Mouse (Mus musculus) stomach, embryonic 15.5 days (tissue): ENCODE results near the gene Nup85. TPM values are rescaled to one million over a fixed set of nuclear protein-coding genes. Genes with fewer than 3 reads are reported as not detected.

Source experiments
- ATAC-seq: fragments of 200-750 bp; cut with Nextera tagmentation; 2 replicates; pipeline ENCODE4 v1.8.0; 2017; ENCODE audit warnings: low read depth, moderate number of reproducible peaks, moderate TSS enrichment; ENCODE audit not compliant: insufficient read depth, low FRiP score
- H3K27ac ChIP-seq: fragments of 300-500 bp; sonication (generic); 2 replicates; pipeline ENCODE4 v1.5.1; 2015; ENCODE audit warnings: mild to moderate bottlenecking, inconsistent platforms
- H3K27me3 ChIP-seq: fragments of 300-500 bp; sonication (generic); replicated peaks from 2 replicates; pipeline ENCODE4 v1.6.1; 2015; ENCODE audit warnings: inconsistent platforms
- H3K36me3 ChIP-seq: fragments of 300-500 bp; sonication (generic); 2 replicates; pipeline ENCODE4 v1.6.1; 2015; ENCODE audit warnings: inconsistent platforms
- H3K4me1 ChIP-seq: fragments of 300-500 bp; sonication (generic); 2 replicates; pipeline ENCODE4 v1.6.1; 2015; ENCODE audit warnings: inconsistent platforms
- H3K4me2 ChIP-seq: fragments of 300-500 bp; sonication (generic); 2 replicates; pipeline ENCODE4 v1.6.1; 2015; ENCODE audit warnings: mild to moderate bottlenecking, inconsistent platforms
- H3K4me3 ChIP-seq: fragments of 300-500 bp; sonication (generic); replicated peaks from 2 replicates; pipeline ENCODE4 v1.5.1; 2015; ENCODE audit warnings: inconsistent platforms
- H3K9ac ChIP-seq: fragments of 300-500 bp; sonication (generic); 2 replicates; pipeline ENCODE4 v1.6.1; 2015; ENCODE audit warnings: inconsistent platforms
- H3K9me3 ChIP-seq: fragments of 300-500 bp; sonication (generic); 2 replicates; pipeline ENCODE4 v1.6.1; 2016; ENCODE audit warnings: inconsistent platforms
- WGBS: fragments of 180-500 bp; shearing (Covaris S2); methylation state at CpG from one replicate; pipeline ENCODE4 v1.1.7; 2015; 5-methylcytosine and 5-hydroxymethylcytosine counted together
- polyA plus RNA-seq: library from polyadenylated mRNA; unstranded; fragments of >200 nt; fragmentation: Nextera tagmentation; extraction: Ambion mirVana; gene quantifications from 2 replicates; pipeline ENCODE4 v1.2.1, GENCODE M21; 2015

Gene Nup85
- polyA plus RNA-seq, 1 experiment from 2014 or later: 181 TPM

DNA sequence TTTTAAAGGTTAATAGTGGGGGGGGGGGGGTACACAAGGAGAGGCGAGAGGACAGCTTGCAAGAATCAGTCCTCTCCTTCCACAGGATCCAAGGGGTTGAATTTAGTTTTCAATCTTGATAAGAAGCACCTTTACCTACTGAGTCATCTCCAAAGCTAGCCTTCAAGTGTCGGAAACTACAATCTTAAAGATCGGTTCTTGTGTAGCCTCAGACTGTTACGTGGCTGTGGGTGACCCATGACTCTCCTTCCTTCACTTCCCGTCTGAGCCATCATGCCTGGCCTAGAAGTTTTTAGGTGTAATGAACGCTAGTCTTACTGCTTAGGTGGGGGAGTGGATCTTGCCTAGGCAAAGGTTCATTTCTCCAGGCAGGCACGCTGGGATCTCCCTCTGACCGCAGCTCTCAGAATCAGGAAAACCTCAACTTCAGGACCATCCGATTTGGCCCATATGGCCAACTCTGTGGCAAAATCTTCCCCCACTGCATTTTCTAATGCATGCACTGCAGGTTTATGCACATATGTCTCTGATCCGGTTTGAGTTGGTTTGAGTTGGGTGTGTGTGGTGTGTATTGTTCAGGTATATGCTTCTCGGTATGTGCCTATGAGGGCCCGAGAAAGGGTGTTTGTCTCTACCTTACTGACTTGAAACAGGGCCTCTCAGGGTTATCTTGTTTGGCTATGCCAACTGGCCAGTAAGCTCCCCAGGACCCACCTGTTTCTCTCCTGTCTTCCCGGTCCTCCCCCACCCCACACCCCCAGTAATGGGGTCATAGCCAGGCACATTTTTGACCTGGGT, 65.7 kb downstream of the Nup85 start:
- H3K4me2 ChIP-seq: no peak overlapping the region
- peak overlapping the region; percentile 17; the same call in 1 of the 2 replicates for H3K27ac ChIP-seq
- no peak overlapping the region for H3K4me3 ChIP-seq
- no peaks in the 10 kb centered on the region for H3K27me3 ChIP-seq
- peaks cover 5% of the 10 kb centered on the region; the same call in 1 of the 2 replicates for H3K4me1 ChIP-seq
- H3K9me3 ChIP-seq: no peaks in the 10 kb centered on the region
- H3K9ac ChIP-seq: no peak overlapping the region
- WGBS: 83% methylated on average over 13 of the region's 13 CpGs
- H3K36me3 ChIP-seq: no peaks in the 10 kb centered on the region
- no peak for ATAC-seq

DNA sequence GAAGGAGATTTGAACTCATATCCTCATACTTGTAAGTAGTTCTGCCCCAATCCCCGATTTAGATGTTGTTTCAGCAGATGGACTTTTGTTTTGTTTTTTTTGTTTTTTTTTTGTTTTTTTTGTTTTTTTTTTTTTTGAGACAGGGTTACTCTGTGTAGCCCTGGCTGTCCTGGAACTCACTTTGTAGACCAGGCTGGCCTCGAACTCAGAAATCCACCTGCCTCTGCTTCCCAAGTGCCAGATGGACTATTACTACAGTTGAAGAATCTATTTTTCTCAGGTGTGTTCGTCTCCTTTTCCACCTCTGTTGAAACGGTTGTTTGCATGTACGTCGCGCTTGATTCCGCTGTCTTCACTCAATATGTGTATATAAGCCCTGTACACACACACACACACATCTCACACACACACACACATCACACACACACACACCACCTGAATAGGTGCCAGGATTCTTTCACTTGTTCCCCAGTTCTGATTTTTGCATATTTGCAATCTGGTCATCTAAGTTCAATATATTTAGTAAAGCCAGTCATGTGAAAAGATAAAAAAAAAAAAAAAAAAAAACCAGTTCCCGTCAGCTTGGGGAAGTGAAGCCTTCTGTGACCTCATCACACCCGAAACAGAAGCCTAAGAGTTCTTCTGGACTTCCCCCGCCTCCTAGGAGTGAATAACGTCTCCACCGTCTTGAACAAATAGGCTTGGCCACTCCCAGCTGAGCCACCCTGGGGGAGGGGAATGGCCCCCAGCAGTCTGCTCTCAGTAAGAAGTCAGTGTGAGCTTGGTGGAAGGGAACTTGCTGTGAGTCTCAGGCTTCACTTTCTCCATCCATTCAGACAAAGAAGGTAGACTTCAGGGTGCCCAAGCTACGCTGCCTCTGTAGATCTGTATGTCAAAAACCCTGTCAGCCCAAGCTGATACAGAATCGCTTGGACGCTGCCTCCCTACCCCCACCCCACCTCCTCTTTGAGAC, 66.6 kb downstream of the Nup85 start:
- Histone ChIP-seq H3K4me2 (0 out of 2 replicates have a peak overlapping the region, but pooled peaks have one; percentile 3), H3K9me3 (no peaks in the 10 kb centered on the region), H3K4me1 (peaks cover 5% of the 10 kb centered on the region; the same call in 1 of the 2 replicates), H3K27me3 (no peaks in the 10 kb centered on the region), H3K4me3 (0 out of 2 replicates have a peak overlapping the region, but pooled peaks have one; percentile 10), H3K9ac (no peak overlapping the region), H3K36me3 (no peaks in the 10 kb centered on the region), H3K27ac (peak overlapping the region; percentile 72)
- WGBS: 37% methylated on average over 16 of the region's 16 CpGs
- ATAC-seq: no peak

DNA sequence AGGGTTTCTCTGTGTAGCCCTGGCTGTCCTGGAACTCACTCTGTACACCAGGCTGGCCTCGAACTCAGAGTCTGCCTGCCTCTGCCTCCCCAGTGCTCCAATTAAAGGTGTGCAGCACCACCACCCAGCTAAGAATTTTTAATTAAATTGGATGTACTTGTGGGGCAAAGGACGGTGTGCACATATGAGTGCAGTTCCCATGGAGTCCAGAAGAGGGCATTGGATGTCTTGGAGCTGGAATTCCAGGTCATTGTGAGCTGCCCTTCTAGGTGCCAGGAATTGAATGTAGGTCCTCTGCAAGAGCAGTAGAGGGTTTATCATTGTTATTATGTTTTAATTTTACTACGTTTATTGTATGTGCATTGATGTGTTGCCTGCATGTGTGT, 67.3 kb downstream of the Nup85 start:
- Histone ChIP-seq H3K27ac (peak overlapping the region; percentile 72), H3K9me3 (no peaks in the 10 kb centered on the region), H3K9ac (no peak overlapping the region), H3K4me3 (no peak overlapping the region), H3K4me2 (0 out of 2 replicates have a peak overlapping the region, but pooled peaks have one; percentile 3), H3K36me3 (no peaks in the 10 kb centered on the region), H3K4me1 (peaks cover 5% of the 10 kb centered on the region; the same call in 1 of the 2 replicates), H3K27me3 (no peaks in the 10 kb centered on the region)
- no peak for ATAC-seq
- WGBS: 25% methylated on average over 3 of the region's 3 CpGs

DNA sequence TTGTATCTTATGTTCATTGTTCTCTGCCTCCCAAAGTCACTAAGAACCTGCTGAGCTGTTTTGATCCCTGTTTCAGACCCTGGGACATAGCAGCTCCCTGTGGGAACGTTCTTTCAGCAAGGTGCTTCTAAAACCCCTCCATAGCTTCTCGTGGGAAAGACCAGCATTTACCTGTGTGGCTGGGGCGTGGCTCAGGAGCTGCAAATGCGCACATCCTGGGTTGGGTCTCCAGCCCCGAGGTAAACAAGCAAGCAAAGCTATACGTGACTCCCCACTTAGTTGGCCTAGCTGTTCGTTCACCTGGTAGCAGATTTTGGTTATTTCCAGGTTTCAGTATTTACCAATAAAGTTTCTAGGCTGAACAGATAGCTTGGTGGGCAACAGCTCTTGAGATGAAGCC, 68.0 kb downstream of the Nup85 start:
- Histone ChIP-seq H3K27me3 (no peaks in the 10 kb centered on the region), H3K27ac (no peak overlapping the region), H3K9me3 (no peaks in the 10 kb centered on the region), H3K4me2 (no peak overlapping the region), H3K36me3 (no peaks in the 10 kb centered on the region), H3K9ac (no peak overlapping the region), H3K4me1 (peaks cover 5% of the 10 kb centered on the region; the same call in 1 of the 2 replicates), H3K4me3 (no peak overlapping the region)
- 70% methylated on average over 7 of the region's 7 CpGs for WGBS
- ATAC-seq: no peak

DNA sequence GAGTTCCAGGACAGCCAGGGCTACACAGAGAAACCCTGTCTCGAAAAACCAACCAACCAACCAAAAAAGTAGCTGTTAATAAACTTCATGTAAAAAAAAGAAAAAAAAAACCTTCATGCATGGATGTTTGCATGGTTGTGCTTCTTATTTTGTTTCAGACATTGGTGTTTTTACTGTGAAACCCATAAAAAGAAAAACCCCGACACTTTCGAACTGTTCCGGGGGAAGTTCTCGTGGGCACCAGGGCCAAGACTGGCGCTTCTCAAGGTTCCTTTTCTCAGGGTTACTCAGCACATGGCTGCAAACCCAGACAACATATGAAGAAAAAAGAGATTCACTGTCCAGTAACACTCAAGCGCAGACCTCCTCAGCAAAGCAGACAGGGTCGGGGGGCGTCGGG, 68.6 kb downstream of the Nup85 start:
- peaks cover 3% of the 10 kb centered on the region; the same call in 1 of the 2 replicates for H3K4me1 ChIP-seq
- 85% methylated on average over 10 of the region's 10 CpGs for WGBS
- no peak overlapping the region for H3K9ac ChIP-seq
- H3K36me3 ChIP-seq: no peaks in the 10 kb centered on the region
- H3K9me3 ChIP-seq: no peaks in the 10 kb centered on the region
- no peak overlapping the region for H3K4me2 ChIP-seq
- H3K27ac ChIP-seq: no peak overlapping the region
- ATAC-seq: no peak
- H3K27me3 ChIP-seq: no peaks in the 10 kb centered on the region
- no peak overlapping the region for H3K4me3 ChIP-seq

Other genes starting within 250 kb of the Nup85 start
- 0.26 and 0.35 TPM in 2 replicates for gene Ush1g, start 242.4 kb upstream of the Nup85 start, polyA plus RNA-seq
- gene Otop3, start 229.7 kb upstream of the Nup85 start, polyA plus RNA-seq: 2.4 and 2.7 TPM in 2 replicates
- gene Hid1, start 196.7 kb upstream of the Nup85 start, polyA plus RNA-seq: 32.9 and 41.0 TPM in 2 replicates
- gene Cdr2l, start 182.5 kb upstream of the Nup85 start, polyA plus RNA-seq: 10.0 and 10.5 TPM in 2 replicates
- gene Mrpl58, start 160.7 kb upstream of the Nup85 start, polyA plus RNA-seq: 184 and 196 TPM in 2 replicates
- gene Atp5h, start 144.5 kb upstream of the Nup85 start, polyA plus RNA-seq: 824 and 904 TPM in 2 replicates
- 14.6 and 15.6 TPM in 2 replicates for gene Kctd2, start 144.3 kb upstream of the Nup85 start, polyA plus RNA-seq
- 0.23 and 0.35 TPM in 2 replicates for gene Trim80, start 123.9 kb upstream of the Nup85 start, polyA plus RNA-seq
- gene Slc16a5, start 102.0 kb upstream of the Nup85 start, polyA plus RNA-seq: 2.3 and 3.1 TPM in 2 replicates
- 5.5 and 6.8 TPM in 2 replicates for gene Armc7, start 88.8 kb upstream of the Nup85 start, polyA plus RNA-seq
- 115 and 123 TPM in 2 replicates for gene Nt5c, start 72.6 kb upstream of the Nup85 start, polyA plus RNA-seq
- 472 and 482 TPM in 2 replicates for gene Jpt1, start 50.0 kb upstream of the Nup85 start, polyA plus RNA-seq
- 838 and 874 TPM in 2 replicates for gene Sumo2, start 28.2 kb upstream of the Nup85 start, polyA plus RNA-seq
- 81.7 and 92.7 TPM in 2 replicates for gene Mrps7, start 39.5 kb downstream of the Nup85 start, polyA plus RNA-seq
- gene Gga3, start 39.6 kb downstream of the Nup85 start, polyA plus RNA-seq: 15.9 and 24.3 TPM in 2 replicates
- 31.9 and 34.4 TPM in 2 replicates for gene Mif4gd, start 48.5 kb downstream of the Nup85 start, polyA plus RNA-seq
- 21.5 and 23.9 TPM in 2 replicates for gene Slc25a19, start 63.9 kb downstream of the Nup85 start, polyA plus RNA-seq
- gene Grb2, start 144.2 kb downstream of the Nup85 start, polyA plus RNA-seq: 83.5 and 85.7 TPM in 2 replicates
- gene Tmem94, start 201.0 kb downstream of the Nup85 start, polyA plus RNA-seq: 19.9 and 20.7 TPM in 2 replicates
- gene Caskin2, start 249.2 kb downstream of the Nup85 start, polyA plus RNA-seq: 11.7 and 13.1 TPM in 2 replicates